Mouse (Mus musculus): ENCODE measurements around the gene Ftl1. TPM values are rescaled to one million over a fixed set of nuclear protein-coding genes. Genes with fewer than 3 reads are reported as not detected.
A peak's percentile ranks its signal among the peaks of the same experiment; 100 is the strongest.

Ftl1 gene
- polyA plus RNA-seq, 2 experiments, result 1,846 to 4,811 TPM

DNA sequence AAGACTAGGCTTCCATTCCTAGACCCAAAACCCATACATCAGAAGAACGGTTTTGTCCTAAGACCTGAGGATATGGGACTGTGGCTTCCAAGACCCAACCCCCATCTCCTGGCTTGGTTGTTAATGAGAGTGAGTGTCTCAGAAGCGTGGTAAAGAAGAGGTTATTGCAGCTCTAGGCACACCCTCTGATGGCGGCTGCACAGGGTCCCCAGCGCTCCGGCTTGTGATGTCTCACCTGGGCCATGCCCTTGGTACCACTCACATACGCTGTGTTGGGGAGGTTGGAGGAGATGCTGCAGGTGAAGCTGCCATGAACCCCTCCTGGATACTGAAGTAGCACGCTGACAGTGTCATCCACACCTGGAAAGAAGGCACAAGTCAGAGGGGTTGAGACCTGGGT lies 19.1 kb upstream of the Ftl1 start:
- Histone ChIP-seq H3K9me3 (ENCODE audit: control insufficient read depth, low read length) (no peaks in the 10 kb centered on the region), H3K4me1 (replicated peaks; ENCODE audit: control insufficient read depth in 2 of 2, insufficient read depth in 2 of 2, low read length in 1 of 2) (peaks cover 10 to 22% of the 10 kb centered on the region in 2 experiments), H3K4me3 (ENCODE audit: insufficient read depth in 1 of 2, low read depth in 2 of 2, low read length in 2 of 2) (no peak overlapping the region), H3K27ac (no peak overlapping the region), H3K36me3 (replicated peaks; ENCODE audit: control insufficient read depth, insufficient read depth, low read depth) (no peaks in the 10 kb centered on the region), H3K9ac (replicated peaks) (no peak overlapping the region), H3K27me3 (ENCODE audit: control insufficient read depth, insufficient read depth, low read length) (no peaks in the 10 kb centered on the region), H3K4me2 (ENCODE audit: low read depth) (no peak overlapping the region)
- TF ChIP-seq EP300 (IDR thresholded peaks at IDR 0.05; ENCODE audit: low read depth), result no peak
- no peak for TF ChIP-seq CTCF (IDR thresholded peaks at IDR 0.05; ENCODE audit: low read depth)
- 87% methylated on average over 7 of the region's 7 CpGs for WGBS (ENCODE audit: insufficient replicate concordance)
- ATAC-seq (ENCODE audit: insufficient read depth) (no peak), DNase-seq (ENCODE audit: low read depth in 3 of 3, low spot score in 3 of 3) (no peak)

DNA sequence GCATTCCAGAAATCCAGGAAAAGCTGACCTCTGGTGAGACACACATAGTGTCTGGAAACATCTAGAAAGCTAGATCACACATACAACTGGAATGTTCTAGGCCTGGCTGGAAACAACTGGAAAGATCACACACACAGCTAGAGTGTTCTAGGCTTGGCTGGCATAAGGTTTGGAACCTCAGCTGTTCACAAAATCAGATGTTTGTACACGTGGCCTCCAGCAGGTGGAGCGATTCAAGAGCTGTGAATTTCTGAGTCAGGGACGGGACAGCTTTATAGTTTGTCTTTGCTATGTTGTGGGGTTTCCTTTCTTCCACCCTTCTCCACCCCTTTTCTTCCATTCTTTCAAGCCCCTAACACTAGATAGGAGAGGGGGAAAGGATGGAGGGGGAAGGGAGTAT lies 17.3 kb upstream of the Ftl1 start:
- ATAC-seq (ENCODE audit: insufficient read depth), result no peak
- Histone ChIP-seq H3K9me3 (ENCODE audit: control insufficient read depth, low read length) (no peaks in the 10 kb centered on the region), H3K9ac (replicated peaks) (no peak overlapping the region), H3K27me3 (ENCODE audit: control insufficient read depth, insufficient read depth, low read length) (no peaks in the 10 kb centered on the region), H3K27ac (no peak overlapping the region), H3K4me2 (ENCODE audit: low read depth) (no peak overlapping the region), H3K4me3 (ENCODE audit: insufficient read depth in 1 of 2, low read depth in 2 of 2, low read length in 2 of 2) (no peak overlapping the region), H3K36me3 (replicated peaks; ENCODE audit: control insufficient read depth, insufficient read depth, low read depth) (no peaks in the 10 kb centered on the region), H3K4me1 (replicated peaks; ENCODE audit: control insufficient read depth in 2 of 2, insufficient read depth in 2 of 2, low read length in 1 of 2) (peaks cover 7 to 17% of the 10 kb centered on the region in 2 experiments)
- peak; percentile 85 for TF ChIP-seq CTCF (IDR thresholded peaks at IDR 0.05; ENCODE audit: low read depth)
- TF ChIP-seq EP300 (IDR thresholded peaks at IDR 0.05; ENCODE audit: low read depth), result no peak
- WGBS (ENCODE audit: insufficient replicate concordance), result 11% methylated on average over 3 of the region's 3 CpGs
- DNase-seq (ENCODE audit: low read depth in 3 of 3, low spot score in 3 of 3), result no peak

GRCm38 (mm10) chr7:45476453-45476852 lies 16.8 kb upstream of the Ftl1 start:
- WGBS (ENCODE audit: insufficient replicate concordance), result 31% methylated on average over 1 of the region's 1 CpGs
- no peaks in the 10 kb centered on the region for H3K9me3 ChIP-seq (ENCODE audit: control insufficient read depth, low read length)
- peaks cover 7 to 13% of the 10 kb centered on the region in 2 experiments for H3K4me1 ChIP-seq (replicated peaks; ENCODE audit: control insufficient read depth in 2 of 2, insufficient read depth in 2 of 2, low read length in 1 of 2)
- no peaks in the 10 kb centered on the region for H3K27me3 ChIP-seq (ENCODE audit: control insufficient read depth, insufficient read depth, low read length)
- no peaks in the 10 kb centered on the region for H3K36me3 ChIP-seq (replicated peaks; ENCODE audit: control insufficient read depth, insufficient read depth, low read depth)
- no peak overlapping the region for H3K27ac ChIP-seq
- no peak overlapping the region for H3K9ac ChIP-seq (replicated peaks)
- DNase-seq (ENCODE audit: low read depth in 3 of 3, low spot score in 3 of 3) (no peak), ATAC-seq (ENCODE audit: insufficient read depth) (no peak)
- TF ChIP-seq EP300 (IDR thresholded peaks at IDR 0.05; ENCODE audit: low read depth), result no peak
- no peak for TF ChIP-seq CTCF (IDR thresholded peaks at IDR 0.05; ENCODE audit: low read depth)
- no peak overlapping the region for H3K4me2 ChIP-seq (ENCODE audit: low read depth)
- H3K4me3 ChIP-seq (ENCODE audit: insufficient read depth in 1 of 2, low read depth in 2 of 2, low read length in 2 of 2), result no peak overlapping the region

DNA sequence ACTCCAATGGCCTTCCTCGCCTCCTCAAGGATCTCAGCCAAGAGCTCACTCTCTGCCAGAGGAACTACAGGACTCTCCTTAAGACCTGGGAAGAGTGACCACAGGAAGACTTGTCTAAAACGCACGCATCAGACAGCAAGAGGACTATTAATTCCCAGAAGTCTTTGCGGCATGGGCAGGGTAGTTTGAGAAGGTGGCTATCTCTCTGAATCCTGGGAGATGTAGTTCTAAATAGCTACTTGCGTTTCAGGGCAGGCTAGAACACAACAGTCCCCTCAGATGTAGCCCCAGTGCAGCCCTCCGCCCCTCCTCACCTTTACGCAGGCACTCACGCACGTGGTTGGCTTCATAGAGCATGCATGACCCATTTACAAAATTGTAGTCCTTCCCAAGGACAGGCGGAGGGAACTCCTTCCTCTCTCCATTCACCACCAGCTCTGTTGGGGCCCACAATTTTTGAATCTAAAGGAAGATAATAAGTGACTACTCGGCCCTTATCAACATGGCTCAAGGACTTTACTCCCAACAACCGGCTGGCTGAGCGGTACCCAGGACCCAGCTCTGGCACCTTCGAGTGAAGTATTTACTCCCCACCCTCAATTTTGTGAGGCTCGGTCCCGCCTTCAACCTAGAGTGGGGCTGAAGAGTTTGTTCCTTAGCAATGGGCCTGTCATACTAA lies 15.7 kb upstream of the Ftl1 start:
- Histone ChIP-seq H3K27me3 (ENCODE audit: control insufficient read depth, insufficient read depth, low read length) (no peaks in the 10 kb centered on the region), H3K27ac (peak overlapping the region; percentile 48), H3K4me1 (replicated peaks; ENCODE audit: control insufficient read depth in 2 of 2, insufficient read depth in 2 of 2, low read length in 1 of 2) (peaks cover 10 to 17% of the 10 kb centered on the region in 2 experiments), H3K36me3 (replicated peaks; ENCODE audit: control insufficient read depth, insufficient read depth, low read depth) (no peaks in the 10 kb centered on the region), H3K4me3 (ENCODE audit: insufficient read depth in 1 of 2, low read depth in 2 of 2, low read length in 2 of 2) (peak overlapping the region; percentile 6 to 38; a peak in 2 of 4 replicates), H3K4me2 (ENCODE audit: low read depth) (peak overlapping the region; percentile 57), H3K9ac (replicated peaks) (peak overlapping the region; percentile 31), H3K9me3 (ENCODE audit: control insufficient read depth, low read length) (no peaks in the 10 kb centered on the region)
- DNase-seq (ENCODE audit: low read depth in 3 of 3, low spot score in 3 of 3) (no peak), ATAC-seq (ENCODE audit: insufficient read depth) (peak; percentile 60)
- TF ChIP-seq CTCF (IDR thresholded peaks at IDR 0.05; ENCODE audit: low read depth), result no peak
- no peak for TF ChIP-seq EP300 (IDR thresholded peaks at IDR 0.05; ENCODE audit: low read depth)
- 43% methylated on average over 16 of the region's 16 CpGs for WGBS (ENCODE audit: insufficient replicate concordance)

- ATAC-seq (ENCODE audit: insufficient read depth), result no peak
- peak in 2 of 3 experiments; percentile 59 to 62 for DNase-seq (ENCODE audit: low read depth in 3 of 3, low spot score in 3 of 3)
- TF ChIP-seq CTCF (IDR thresholded peaks at IDR 0.05; ENCODE audit: low read depth) (peak; percentile 81), EP300 (IDR thresholded peaks at IDR 0.05; ENCODE audit: low read depth) (no peak)
- H3K36me3 ChIP-seq (replicated peaks; ENCODE audit: control insufficient read depth, insufficient read depth, low read depth), result no peaks in the 10 kb centered on the region
- H3K9me3 ChIP-seq (ENCODE audit: control insufficient read depth, low read length), result no peaks in the 10 kb centered on the region
- peaks cover 15 to 22% of the 10 kb centered on the region in 2 experiments for H3K4me1 ChIP-seq (replicated peaks; ENCODE audit: control insufficient read depth in 2 of 2, insufficient read depth in 2 of 2, low read length in 1 of 2)
- H3K9ac ChIP-seq (replicated peaks), result no peak overlapping the region
- H3K4me2 ChIP-seq (ENCODE audit: low read depth), result no peak overlapping the region
- 3% methylated on average over 3 of the region's 3 CpGs for WGBS (ENCODE audit: insufficient replicate concordance)
- no peak overlapping the region for H3K4me3 ChIP-seq (ENCODE audit: insufficient read depth in 1 of 2, low read depth in 2 of 2, low read length in 2 of 2)
- H3K27me3 ChIP-seq (ENCODE audit: control insufficient read depth, insufficient read depth, low read length), result no peaks in the 10 kb centered on the region
- H3K27ac ChIP-seq, result no peak overlapping the region
Observed at GRCm38 (mm10) chr7:45470869-45471268, 11.2 kb upstream of the Ftl1 start.
